ENCODE assay signal across 15 mouse cellular contexts in the genomic region with DNA sequence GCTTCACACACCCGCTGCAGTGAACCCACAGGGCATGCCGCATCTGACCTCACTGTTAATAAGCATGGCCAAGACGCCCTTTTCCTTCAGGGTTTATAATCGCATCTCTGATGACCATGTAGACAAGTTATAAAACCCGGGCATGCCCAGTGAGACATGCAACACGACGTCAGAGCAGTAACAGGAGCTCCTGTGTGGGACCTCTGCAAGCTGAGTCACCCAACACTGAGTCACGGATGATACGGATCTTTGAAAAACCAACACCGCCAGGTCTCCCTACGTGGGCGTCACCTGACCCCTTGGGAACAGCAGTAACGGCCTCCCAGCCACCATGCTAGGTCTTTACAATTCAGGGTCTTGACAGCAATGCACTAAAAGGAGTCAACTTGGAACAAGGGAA.
DNase-seq lines count a peak whose midpoint lies in the region; ATAC-seq and TF ChIP-seq lines count a peak whose summit lies in the region.
"Had no signal": no experiment of that assay in that cellular context is flagged by ENCODE, and none has a peak within 500 bp of the region (broad histone marks: within the 10 kb centered on the region; RNA-seq: fewer than 3 reads in every experiment).

No protein-coding gene starts in this region.

- H3K9me3 ChIP-seq in intestine, postnatal 0 days (ENCODE audit: control insufficient read depth): no peaks in the 10 kb centered on the region
- H3K9me3 ChIP-seq: limb, embryonic 13.5 days had no signal

- TF ChIP-seq CTCF in gastrocnemius, adult 2 months (IDR thresholded peaks at IDR 0.05): no peak
- TF ChIP-seq CTCF in intestine, postnatal 0 days (IDR thresholded peaks at IDR 0.05; ENCODE audit: low read depth): no peak

- H3K4me1 ChIP-seq in intestine, postnatal 0 days (replicated peaks; ENCODE audit: control insufficient read depth, insufficient read depth, low read length): no peaks in the 10 kb centered on the region

- H3K9ac ChIP-seq in intestine, postnatal 0 days (ENCODE audit: low read depth, low read length): no peak overlapping the region
- H3K9ac ChIP-seq: limb, embryonic 13.5 days; lung, embryonic 14.5 days had no signal

- no peak for ATAC-seq in intestine, postnatal 0 days

- peak; percentile 47 for DNase-seq in gastrocnemius, adult 2 months
- no peak for DNase-seq in gastrocnemius, postnatal 36 days
- peak; percentile 35 to 75 for DNase-seq in urinary bladder, adult 18-20 months (ENCODE audit: low spot score in 2 of 2)
- no peak for DNase-seq in urinary bladder, postnatal 10 days (ENCODE audit: low spot score)
- DNase-seq in large intestine, adult 2 months (ENCODE audit: low read depth, low spot score): peak; percentile 42
- no peak for DNase-seq in lung, postnatal 14 days
- no peak for DNase-seq in left cerebral cortex, postnatal 4 days
- DNase-seq: cerebellum, postnatal 36 days; heart, adult 18-20 months; heart, postnatal 14 days; kidney, adult 9 months; lung, embryonic 14.5 days; right cerebral cortex, postnatal 25 days had no signal

- H3K27me3 ChIP-seq in intestine, postnatal 0 days (replicated peaks; ENCODE audit: control insufficient read depth, insufficient read depth, low read length): no peaks in the 10 kb centered on the region
- H3K27me3 ChIP-seq: limb, embryonic 13.5 days had no signal

- intact Hi-C loops in gastrocnemius, adult 2 months (cut with DNase I): no loop called here
- intact Hi-C loops in gastrocnemius, postnatal 36 days (cut with DNase I): loop anchor here (5.0 kb wide), 1 partner anchor 42 kb away; no protein-coding TSS in a partner anchor
- intact Hi-C loops in left cerebral cortex, postnatal 4 days (cut with DNase I): no loop called here

- H3K27ac ChIP-seq in gastrocnemius, adult 2 months: peak overlapping the region; percentile 84
- H3K27ac ChIP-seq in intestine, postnatal 0 days (ENCODE audit: low read depth, low read length): no peak overlapping the region
- H3K27ac ChIP-seq: limb, embryonic 13.5 days had no signal

- no peak overlapping the region for H3K4me3 ChIP-seq in gastrocnemius, adult 2 months
- H3K4me3 ChIP-seq in intestine, postnatal 0 days (ENCODE audit: low read depth, low read length): no peak overlapping the region
- H3K4me3 ChIP-seq: limb, embryonic 13.5 days had no signal

- no peaks in the 10 kb centered on the region for H3K36me3 ChIP-seq in intestine, postnatal 0 days (ENCODE audit: control insufficient read depth, insufficient read depth)
- H3K36me3 ChIP-seq: limb, embryonic 13.5 days had no signal

- 71% methylated on average over 13 of the region's 13 CpGs for WGBS in large intestine, adult 2 months
- 86% methylated on average over 13 of the region's 13 CpGs for whole genome bisulfite sequencing in intestine, postnatal 0 days

- H3K4me2 ChIP-seq in intestine, postnatal 0 days (replicated peaks; ENCODE audit: low read depth): no peak overlapping the region
- H3K4me2 ChIP-seq: limb, embryonic 13.5 days; lung, embryonic 14.5 days had no signal

Comparison
In these comparisons a context has a peak if more than half of its experiments do, and no peak if none do; other contexts are left out.
1. DNase-seq: peak in gastrocnemius, adult 2 months (single experiment), urinary bladder, adult 18-20 months (2 of 2) and large intestine, adult 2 months (single experiment); none in gastrocnemius, postnatal 36 days (0 of 2), urinary bladder, postnatal 10 days (single experiment), lung, postnatal 14 days (single experiment) and left cerebral cortex, postnatal 4 days (single experiment).